Mouse (Mus musculus): ENCODE data around the gene Kcnk3. TPM values are rescaled to one million over a fixed set of nuclear protein-coding genes. Genes with fewer than 3 reads are reported as not detected.

Gene Kcnk3
- 15.7 and 23.9 TPM in 2 replicates for polyA plus RNA-seq (2012; rRNA removed)

DNA sequence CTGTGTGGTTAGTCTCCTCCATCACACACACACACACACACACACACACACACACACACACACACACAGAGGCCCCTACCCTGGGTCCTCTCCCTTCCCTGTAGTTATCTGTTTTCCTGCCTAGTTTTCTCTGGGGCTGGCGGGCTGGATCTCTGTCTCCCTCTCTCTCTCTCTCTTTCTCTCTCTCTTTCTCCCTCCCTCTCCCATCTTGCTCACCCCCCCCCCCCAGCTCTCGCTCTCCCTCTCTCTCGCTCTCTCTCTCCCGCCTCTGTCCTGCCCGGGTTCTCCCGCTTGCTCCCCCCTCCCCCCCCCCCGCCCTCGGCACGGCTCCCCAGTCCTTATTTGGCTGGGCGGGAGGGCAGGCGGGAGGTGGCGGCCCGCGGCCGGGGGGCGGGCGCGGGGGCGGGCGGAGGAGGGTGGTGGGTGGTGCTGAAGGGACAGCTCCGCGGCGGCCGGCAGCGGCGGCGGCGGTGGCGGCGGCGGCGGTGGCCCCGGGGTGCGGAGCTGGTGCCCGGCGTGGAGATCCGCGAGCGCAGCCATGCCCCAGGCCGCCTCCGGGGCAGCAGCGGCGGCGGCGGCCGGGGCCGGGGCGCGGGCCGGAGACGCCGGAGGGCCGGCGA is at the start of gene Kcnk3:
TSS of gene Kcnk3 (plus strand) at position 490 of the 620 bp plus-strand sequence.
- no peak for DNase-seq (ENCODE audit: low read depth)

GRCm38 (mm10) chr5:30545698-30546097 is 42.3 kb upstream of the Kcnk3 start, which contains the start of gene Cib4:
Gene Cib4, minus strand, starts transcription at chr5:30545836.
- no peak for DNase-seq (ENCODE audit: low read depth)

DNA sequence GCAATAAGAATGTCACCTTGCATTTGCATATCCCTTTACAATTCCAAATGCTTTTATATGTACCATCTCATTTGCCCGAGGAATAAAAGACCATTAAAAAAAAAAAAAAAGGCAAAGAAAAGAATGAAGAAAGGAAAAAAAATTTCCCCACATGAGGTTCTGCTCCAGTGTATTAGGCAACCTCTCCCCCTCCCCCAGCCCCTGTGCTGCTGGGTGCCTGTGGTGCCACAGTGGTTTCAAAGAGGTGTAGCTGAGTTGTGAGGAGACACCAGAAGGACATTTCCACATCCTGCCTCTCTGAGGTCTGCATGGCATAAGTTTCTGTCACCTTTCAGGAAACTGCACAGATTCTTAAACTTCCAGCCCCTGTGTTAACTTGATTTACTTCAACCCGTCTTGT is 39.3 kb upstream of the Kcnk3 start:
- no peak for DNase-seq (ENCODE audit: low read depth)

GRCm38 (mm10) chr5:30550334-30551021 is 37.5 kb upstream of the Kcnk3 start:
- no peak for DNase-seq (ENCODE audit: low read depth)

GRCm38 (mm10) chr5:30551022-30551638 is 36.8 kb upstream of the Kcnk3 start:
- DNase-seq (ENCODE audit: low read depth) = no peak

DNA sequence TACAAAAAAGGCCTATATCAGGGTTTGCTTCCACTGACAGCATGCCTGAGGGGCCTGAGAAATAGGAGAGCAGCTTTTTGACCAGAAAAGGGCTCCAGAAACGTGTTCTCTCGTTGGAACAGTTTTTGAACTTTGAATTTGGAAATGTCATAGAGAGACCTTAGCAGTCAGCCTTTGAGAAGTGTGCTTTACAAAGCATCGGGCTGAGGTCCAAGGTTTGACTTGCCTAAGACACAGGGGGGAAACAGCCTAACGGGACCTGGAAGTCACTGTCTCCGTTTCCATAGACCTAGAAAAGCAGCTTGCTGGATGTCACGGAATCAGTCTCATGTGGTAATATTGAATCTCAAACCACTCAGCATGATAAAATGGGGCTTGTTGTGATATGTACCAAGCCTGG is 36.0 kb upstream of the Kcnk3 start:
- no peak for DNase-seq (ENCODE audit: low read depth)

DNA sequence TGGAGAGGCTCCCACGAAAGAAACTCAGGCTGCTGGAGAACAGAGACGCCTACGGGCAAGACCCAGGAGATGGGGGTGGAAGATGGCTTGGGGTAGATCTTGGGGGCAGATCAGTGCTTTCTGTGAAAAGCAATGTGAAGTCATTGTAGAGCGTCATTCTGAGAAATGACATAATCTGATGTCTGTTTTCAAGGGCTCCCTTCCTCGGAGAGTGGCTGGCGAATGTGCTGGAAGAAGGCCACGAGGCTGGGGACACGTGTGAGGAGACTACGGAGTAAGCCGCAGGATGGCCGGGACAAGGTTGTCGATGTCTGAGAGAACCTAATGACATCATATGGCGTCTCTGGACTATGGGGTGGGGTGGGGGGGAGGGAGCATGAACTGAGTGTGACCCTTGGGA is 34.0 kb upstream of the Kcnk3 start:
- no peak for DNase-seq (ENCODE audit: low read depth)

DNA sequence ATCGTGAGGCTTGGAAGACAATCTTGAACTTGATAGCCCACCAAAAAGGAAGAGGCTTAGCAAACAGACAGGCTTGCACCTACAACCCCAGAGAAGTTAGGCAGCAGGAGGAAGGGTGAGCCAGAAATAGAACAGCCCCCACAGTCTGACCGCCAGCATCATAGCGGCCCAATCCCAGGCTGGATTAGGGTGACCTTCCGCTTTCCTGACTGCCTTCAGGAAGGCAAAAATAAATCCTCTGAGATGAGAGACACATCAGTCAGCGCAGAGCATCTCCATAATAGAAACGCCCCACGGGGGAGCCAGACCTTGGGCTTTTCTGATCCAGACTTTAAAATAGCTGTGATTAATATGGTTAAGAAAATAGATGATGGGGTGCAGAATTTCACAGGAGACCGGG is 33.0 kb upstream of the Kcnk3 start:
- no peak for DNase-seq (ENCODE audit: low read depth)

DNA sequence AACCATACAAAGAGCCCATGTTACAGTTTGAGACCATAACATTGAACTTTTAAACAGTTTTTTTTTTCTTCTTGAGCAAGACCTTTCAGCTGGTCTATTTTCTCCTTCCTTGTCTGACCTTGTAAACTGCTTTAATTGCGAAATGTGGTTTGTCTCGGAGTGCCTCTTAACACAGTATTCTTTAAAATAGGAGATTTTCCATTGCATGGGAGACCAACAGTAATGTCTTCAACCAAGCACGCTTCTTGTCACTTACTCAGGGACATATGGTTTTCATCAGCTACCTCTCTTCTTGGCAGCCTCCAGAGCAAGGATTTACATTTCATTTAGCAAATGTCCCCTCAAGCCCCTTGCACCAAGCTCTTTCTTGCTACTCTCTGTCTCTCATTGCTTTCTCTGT is 31.7 kb upstream of the Kcnk3 start:
- DNase-seq (ENCODE audit: low read depth) = no peak

DNA sequence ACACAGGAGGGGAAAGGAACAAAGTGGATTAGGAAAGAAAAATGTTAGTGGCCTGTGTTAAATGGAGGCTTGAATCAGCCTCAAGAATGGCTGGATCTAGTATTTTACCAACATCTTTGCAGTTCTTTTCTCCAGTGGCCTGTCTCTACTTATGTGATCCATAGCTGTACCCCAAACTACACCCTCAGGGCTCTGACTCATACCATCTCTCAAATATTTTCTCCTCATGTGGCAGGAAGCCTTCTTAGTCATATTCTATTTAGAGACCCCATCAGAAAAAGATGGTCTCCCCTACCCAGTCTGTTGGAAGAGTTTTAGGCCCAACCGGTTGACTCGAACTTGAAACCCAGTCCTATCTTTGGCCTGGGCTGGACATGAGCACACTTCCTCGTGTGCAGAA is 28.5 kb upstream of the Kcnk3 start:
- DNase-seq (ENCODE audit: low read depth) = no peak

DNA sequence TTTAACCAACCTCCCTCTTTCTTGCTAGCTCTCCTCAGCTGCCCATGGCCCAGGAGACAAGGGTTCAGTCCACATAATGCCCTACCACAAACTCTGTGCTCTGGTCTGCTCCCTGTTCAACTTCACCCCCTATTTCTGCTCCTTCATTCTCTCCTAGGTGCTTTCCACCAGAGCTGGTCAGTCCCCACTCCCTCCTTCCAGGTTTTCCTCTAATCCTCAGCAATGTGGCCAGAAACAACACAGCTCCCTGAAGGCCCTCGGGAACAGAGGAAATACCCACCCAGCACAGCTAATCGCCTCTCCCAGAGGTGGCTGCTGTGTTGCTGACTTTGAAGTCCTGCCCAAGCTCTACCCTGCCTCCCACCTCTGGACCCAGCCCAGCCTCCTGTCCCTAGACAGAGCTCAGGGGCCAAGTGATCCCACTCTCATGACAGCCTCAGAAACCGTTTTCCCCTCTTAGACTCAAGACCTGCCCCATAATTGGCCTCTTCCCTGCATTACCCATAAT is 27.9 kb upstream of the Kcnk3 start:
- DNase-seq (ENCODE audit: low read depth) = no peak

DNA sequence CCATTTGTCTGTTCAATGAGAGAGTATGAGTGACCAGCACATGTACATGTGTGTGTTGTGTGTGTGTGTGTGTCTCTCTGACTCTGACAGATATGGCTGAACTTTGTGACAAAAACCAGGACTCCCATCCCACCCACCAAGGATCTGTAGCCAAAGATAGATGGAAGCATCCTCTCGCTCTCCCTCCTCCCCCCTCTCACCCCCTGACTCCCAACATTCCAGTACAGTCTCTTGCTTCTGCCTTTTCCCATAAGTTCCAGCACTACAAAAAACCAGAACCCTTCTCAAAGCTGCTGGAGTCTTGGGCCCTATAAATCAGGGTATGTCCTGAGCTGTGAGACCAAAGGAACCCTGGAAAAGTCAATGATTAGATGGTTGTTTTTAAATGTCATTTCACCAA is 19.5 kb upstream of the Kcnk3 start:
- DNase-seq (ENCODE audit: low read depth) = no peak

DNA sequence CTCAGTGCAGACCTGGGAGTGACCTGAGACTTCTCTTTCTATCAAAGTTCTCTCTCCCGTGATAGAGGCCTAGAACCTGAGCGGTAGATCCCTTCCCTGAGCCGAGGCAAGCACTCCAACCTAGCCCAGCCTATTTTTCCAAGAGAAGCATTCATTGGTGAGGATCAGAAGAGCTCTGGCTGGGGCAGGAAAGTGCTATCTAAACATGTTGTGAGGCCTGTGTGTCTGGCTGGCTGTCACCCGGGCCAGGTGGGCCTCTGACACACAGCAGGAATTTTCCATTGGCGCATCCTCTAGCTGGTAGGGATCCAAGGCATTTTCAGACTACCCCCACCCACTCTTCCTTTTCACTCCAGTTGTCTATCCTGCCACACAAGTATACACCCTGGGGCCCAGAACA is 16.1 kb upstream of the Kcnk3 start:
- no peak for DNase-seq (ENCODE audit: low read depth)

- no peak for DNase-seq (ENCODE audit: low read depth)
Observed at GRCm38 (mm10) chr5:30574367-30574766, 13.6 kb upstream of the Kcnk3 start.

GRCm38 (mm10) chr5:30576233-30576632 is 11.7 kb upstream of the Kcnk3 start:
- DNase-seq (ENCODE audit: low read depth) = no peak

DNA sequence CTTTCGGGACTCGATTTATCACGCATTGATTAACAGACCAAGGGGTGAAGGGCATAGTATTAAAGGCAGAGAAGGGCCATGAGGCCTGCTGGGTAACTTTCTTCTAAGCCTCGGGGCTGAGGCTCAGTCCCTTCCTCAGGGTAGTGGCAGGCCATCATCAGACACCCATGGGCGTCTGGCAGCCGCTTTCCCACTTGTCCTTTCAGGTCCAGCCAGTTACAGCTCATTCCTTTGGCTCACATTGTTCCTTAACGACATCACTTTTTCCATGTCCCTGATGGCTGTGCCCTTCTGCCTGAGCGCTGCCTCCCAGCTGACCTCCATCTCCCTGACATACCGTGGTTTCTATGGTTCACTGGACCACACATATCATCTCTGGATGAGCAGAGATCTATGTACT is 10.7 kb upstream of the Kcnk3 start:
- no peak for DNase-seq (ENCODE audit: low read depth)

DNA sequence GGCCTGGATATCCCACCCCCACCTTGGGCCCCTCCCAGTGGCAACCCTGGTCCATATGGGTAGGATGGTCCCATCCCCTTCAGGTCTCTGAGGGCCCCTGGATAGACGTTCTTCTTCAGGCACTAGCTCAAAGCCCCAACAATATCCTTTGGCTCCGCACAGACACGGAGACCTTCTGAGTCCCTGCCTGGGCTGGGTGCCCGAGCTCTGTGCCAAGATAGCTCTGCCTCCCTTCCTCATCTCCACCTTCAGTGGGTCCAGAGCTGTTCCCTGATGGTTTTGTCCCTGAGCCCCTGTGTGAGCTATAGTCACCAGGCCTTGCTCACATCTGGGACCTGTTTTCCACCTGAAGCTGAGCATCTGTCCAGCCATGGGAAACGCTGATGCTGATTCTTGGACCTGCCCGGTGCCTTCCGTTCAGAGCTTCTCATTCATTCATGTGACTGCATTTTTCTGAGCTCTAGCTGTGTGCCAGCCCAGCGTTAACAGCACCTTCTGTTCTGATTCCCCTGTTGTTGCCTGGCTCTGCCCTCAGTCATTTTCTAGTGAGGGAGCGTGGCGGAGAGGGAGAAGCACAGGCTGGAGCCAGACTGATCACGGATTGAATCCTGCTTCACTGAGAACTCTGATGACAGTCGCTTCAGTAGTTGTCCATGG is 10.2 kb upstream of the Kcnk3 start:
- DNase-seq (ENCODE audit: low read depth) = no peak

DNA sequence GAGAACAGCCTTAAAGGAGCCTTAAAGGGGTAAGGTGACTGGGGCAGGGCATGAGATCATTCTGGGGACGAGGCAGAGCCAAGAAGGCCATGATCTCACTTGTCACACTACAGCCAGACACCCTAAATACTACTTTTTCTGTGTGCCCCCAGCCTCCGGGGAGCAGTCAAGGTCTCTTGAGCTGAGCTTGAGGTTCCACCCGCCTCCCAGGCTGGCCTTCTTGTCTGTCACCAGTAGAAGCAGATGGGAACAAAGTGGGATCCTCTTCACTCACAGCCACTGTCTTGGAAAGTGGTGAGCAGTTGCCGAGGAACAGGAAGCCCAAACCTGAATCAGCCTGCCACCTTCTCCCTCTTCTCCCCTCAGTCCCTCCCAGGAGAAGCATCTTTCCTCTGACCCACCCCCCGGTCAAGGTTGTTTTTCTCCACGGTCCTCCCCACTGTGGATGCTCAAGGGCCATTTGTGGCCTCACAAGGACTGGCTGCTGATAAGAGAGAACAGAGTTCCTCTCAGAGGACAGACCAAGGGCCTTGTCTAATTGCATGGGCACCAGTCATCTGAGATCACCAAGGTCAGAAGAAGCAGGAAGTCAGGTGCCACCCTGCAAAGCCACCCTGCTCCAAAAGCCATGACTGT is 9.4 kb upstream of the Kcnk3 start:
- DNase-seq (ENCODE audit: low read depth) = no peak

- DNase-seq (ENCODE audit: low read depth) = no peak
Observed at GRCm38 (mm10) chr5:30580725-30581124, 7.2 kb upstream of the Kcnk3 start.

GRCm38 (mm10) chr5:30582017-30582416 is 6.0 kb upstream of the Kcnk3 start:
- no peak for DNase-seq (ENCODE audit: low read depth)

GRCm38 (mm10) chr5:30586616-30587015 is 1.4 kb upstream of the Kcnk3 start:
- DNase-seq (ENCODE audit: low read depth) = no peak

GRCm38 (mm10) chr5:30587101-30587500 is 869 bp upstream of the Kcnk3 start:
- no peak for DNase-seq (ENCODE audit: low read depth)

Data from gonadal fat pad, adult 2 months (tissue).